Mouse (Mus musculus): ENCODE data around the gene Pacrg.

DNA sequence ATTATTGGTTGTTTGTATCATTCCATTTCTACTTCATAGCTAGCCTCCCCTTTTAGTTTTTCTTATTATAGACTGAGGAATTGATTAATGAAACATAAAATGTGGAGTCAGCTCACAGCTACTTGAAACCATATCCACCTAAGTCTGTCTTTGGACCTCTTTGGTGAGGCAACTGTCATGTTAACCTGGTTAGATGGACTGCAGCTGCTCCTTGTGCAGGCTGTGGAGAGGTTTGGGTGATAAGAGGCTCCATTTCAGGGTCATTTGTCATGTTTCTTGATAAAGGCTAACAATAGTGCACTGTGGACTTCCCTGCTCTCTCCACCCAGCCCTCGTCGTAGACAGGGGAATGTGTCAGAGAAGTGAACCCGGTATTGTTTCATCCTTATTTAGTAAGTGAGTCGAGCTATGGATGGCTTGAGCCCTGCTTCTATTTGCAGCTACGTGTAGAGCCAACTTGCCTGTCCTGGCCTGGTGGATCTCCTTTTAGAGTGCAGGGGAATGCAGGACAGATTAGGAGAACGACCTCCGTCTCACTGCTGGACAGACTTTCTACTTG is 366.2 kb downstream of the Pacrg start:
- TF ChIP-seq CTCF (IDR thresholded peaks at IDR 0.05; ENCODE audit: control insufficient read depth, insufficient read depth, insufficient replicate concordance, low read depth, low read length) (no peak), POLR2A (IDR thresholded peaks at IDR 0.05; ENCODE audit: control insufficient read depth, low read depth, low read length) (no peak)
